Mouse (Mus musculus) splenic B cell, adult 2 months (primary cell): ENCODE measurements at regions not wholly inside any gene's neighbourhood (a gene's known extent, or its start where the extent isn't known, plus 50 kb on each side); places are given as distances from the start of the nearest gene placed in this dataset.

ENCODE experiments used
- DNase-seq: peaks from one replicate; pipeline ENCODE4 v3.0.0-alpha.2; 2011; ENCODE audit warnings: low read depth, low spot score
- H3K27me3 ChIP-seq: 2 replicates; pipeline ENCODE4 v1.6.1; 2012; ENCODE audit warnings: mild to moderate bottlenecking, low read length, moderate library complexity, mixed read lengths; ENCODE audit not compliant: control insufficient read depth, poor library complexity, insufficient read depth, severe bottlenecking
- H3K36me3 ChIP-seq: 2 replicates; pipeline ENCODE4 v1.6.1; 2012; ENCODE audit warnings: mild to moderate bottlenecking, low read length, moderate library complexity, mixed read lengths; ENCODE audit not compliant: control insufficient read depth, poor library complexity, insufficient read depth, severe bottlenecking

- no peak for DNase-seq
- no peaks in the 10 kb centered on the region for H3K36me3 ChIP-seq
Measured at GRCm38 (mm10) chr1:72070489-72070888, 141.6 kb downstream of the Mreg start.

GRCm38 (mm10) chr1:72069056-72069455 lies 143.1 kb downstream of the Mreg start:
- H3K36me3 ChIP-seq: no peaks in the 10 kb centered on the region
- DNase-seq: no peak
- H3K27me3 ChIP-seq: no peaks in the 10 kb centered on the region

More at GRCm38 (mm10) chr1:72070489-72070888, 141.6 kb downstream of the Mreg start:
- no peaks in the 10 kb centered on the region for H3K27me3 ChIP-seq

- no peaks in the 10 kb centered on the region for H3K36me3 ChIP-seq
- DNase-seq: no peak
- H3K27me3 ChIP-seq: no peaks in the 10 kb centered on the region
Measured at GRCm38 (mm10) chr1:72065090-72065489, 147.0 kb downstream of the Mreg start.

- DNase-seq: no peak
- Histone ChIP-seq H3K27me3 (no peaks in the 10 kb centered on the region), H3K36me3 (no peaks in the 10 kb centered on the region)
Measured at GRCm38 (mm10) chr1:72060393-72060792, 151.7 kb downstream of the Mreg start.

GRCm38 (mm10) chr1:72058045-72058703 lies 153.9 kb downstream of the Mreg start:
- DNase-seq: no peak
- H3K36me3 ChIP-seq: no peaks in the 10 kb centered on the region

GRCm38 (mm10) chr1:72054541-72054940 lies 157.6 kb downstream of the Mreg start:
- no peaks in the 10 kb centered on the region for H3K27me3 ChIP-seq
- no peak for DNase-seq

More at GRCm38 (mm10) chr1:72058045-72058703, 153.9 kb downstream of the Mreg start:
- no peaks in the 10 kb centered on the region for H3K27me3 ChIP-seq

DNA sequence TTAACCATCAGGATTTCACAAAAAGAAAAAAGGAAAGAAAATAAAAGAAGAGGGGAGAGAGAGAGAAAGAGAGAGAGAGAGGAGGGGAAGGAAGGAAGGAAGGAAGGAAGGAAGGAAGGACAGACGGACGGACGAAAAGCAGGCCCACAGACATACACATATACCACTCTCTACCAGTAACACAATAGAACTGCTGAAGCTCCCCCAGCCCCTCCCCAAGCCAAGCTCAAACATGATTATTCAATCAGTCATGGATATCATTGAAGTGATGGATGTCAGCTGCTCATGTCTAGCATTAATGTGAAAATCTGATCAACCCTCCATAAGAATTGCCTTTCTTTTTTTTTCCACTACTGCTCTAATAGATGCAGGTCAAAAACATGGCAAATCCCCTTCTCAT lies 161.2 kb downstream of the Mreg start:
- Histone ChIP-seq H3K36me3 (no peaks in the 10 kb centered on the region), H3K27me3 (no peaks in the 10 kb centered on the region)
- DNase-seq: no peak

More at GRCm38 (mm10) chr1:72054541-72054940, 157.6 kb downstream of the Mreg start:
- no peaks in the 10 kb centered on the region for H3K36me3 ChIP-seq

DNA sequence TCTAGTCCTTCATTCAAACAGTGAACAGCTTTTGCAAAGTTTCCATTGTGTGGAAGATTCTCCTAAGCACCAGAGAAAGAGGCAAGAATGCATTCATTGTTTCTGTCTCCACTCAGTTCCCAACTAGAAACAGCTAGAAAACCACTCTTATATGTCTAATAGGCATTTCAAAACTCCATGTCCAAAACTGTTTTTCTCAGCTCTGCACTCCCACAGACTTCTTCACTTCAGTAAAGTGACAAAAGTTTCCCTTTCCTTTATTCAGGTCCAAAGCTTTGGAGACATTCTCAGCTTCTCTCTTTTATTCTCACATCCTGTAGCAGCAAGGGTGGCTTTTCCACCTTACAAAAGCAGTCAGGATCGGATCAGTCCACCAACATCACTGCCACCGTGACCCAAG lies 166.0 kb downstream of the Mreg start:
- Histone ChIP-seq H3K36me3 (no peaks in the 10 kb centered on the region), H3K27me3 (no peaks in the 10 kb centered on the region)
- DNase-seq: no peak

- no peaks in the 10 kb centered on the region for H3K36me3 ChIP-seq
- no peak for DNase-seq
- H3K27me3 ChIP-seq: no peaks in the 10 kb centered on the region
Measured at GRCm38 (mm10) chr1:72038518-72038917, 173.6 kb downstream of the Mreg start.

GRCm38 (mm10) chr1:72036600-72036999 lies 175.5 kb downstream of the Mreg start:
- DNase-seq: no peak
- H3K27me3 ChIP-seq: no peaks in the 10 kb centered on the region

GRCm38 (mm10) chr1:72036141-72036540 lies 176.0 kb downstream of the Mreg start:
- H3K27me3 ChIP-seq: no peaks in the 10 kb centered on the region
- DNase-seq: no peak
- H3K36me3 ChIP-seq: no peaks in the 10 kb centered on the region

More at GRCm38 (mm10) chr1:72036600-72036999, 175.5 kb downstream of the Mreg start:
- no peaks in the 10 kb centered on the region for H3K36me3 ChIP-seq

GRCm38 (mm10) chr1:72033941-72034340 lies 178.2 kb downstream of the Mreg start:
- Histone ChIP-seq H3K36me3 (no peaks in the 10 kb centered on the region), H3K27me3 (no peaks in the 10 kb centered on the region)
- no peak for DNase-seq

GRCm38 (mm10) chr1:72032214-72032613 lies 179.9 kb downstream of the Mreg start:
- DNase-seq: no peak
- Histone ChIP-seq H3K36me3 (no peaks in the 10 kb centered on the region), H3K27me3 (no peaks in the 10 kb centered on the region)

GRCm38 (mm10) chr1:72030763-72031405 lies 181.2 kb downstream of the Mreg start:
- no peak for DNase-seq
- Histone ChIP-seq H3K27me3 (no peaks in the 10 kb centered on the region), H3K36me3 (no peaks in the 10 kb centered on the region)

- no peaks in the 10 kb centered on the region for H3K36me3 ChIP-seq
- H3K27me3 ChIP-seq: no peaks in the 10 kb centered on the region
Measured at GRCm38 (mm10) chr1:72029625-72030024, 182.5 kb downstream of the Mreg start.

More at GRCm38 (mm10) chr1:72029625-72030024, 182.5 kb downstream of the Mreg start:
- DNase-seq: no peak
